Mouse (Mus musculus): ENCODE measurements around the gene Clec4a3. TPM values are rescaled to one million over a fixed set of nuclear protein-coding genes. Genes with fewer than 3 reads are reported as not detected.

The Clec4a3 gene
- polyA plus RNA-seq (2015; fragmentation: Nextera tagmentation; extraction: Ambion mirVana), result 8.2 and 9.3 TPM in 2 replicates

GRCm38 (mm10) chr6:122952401-122952800 is at the start of gene Clec4a3:
Gene Clec4a3, plus strand, starts transcription at chr6:122952515.
- ATAC-seq (peak; percentile 57), DNase-seq (peak; percentile 18)
- 53% methylated on average over 8 of the region's 8 CpGs for WGBS (ENCODE audit: insufficient replicate concordance)
- no peak within 1 kb of the TSS for H3K9ac ChIP-seq (replicated peaks)
- H3K27ac ChIP-seq (ENCODE audit: low read depth), result no peak within 1 kb of the TSS
- H3K9me3 ChIP-seq (ENCODE audit: low read length), result no peaks in the 10 kb centered on the region; the same call in 1 of the 2 replicates
- H3K36me3 ChIP-seq (replicated peaks; ENCODE audit: insufficient read depth, low read length), result no peaks in the 10 kb centered on the region
- no peaks in the 10 kb centered on the region for H3K27me3 ChIP-seq (ENCODE audit: insufficient read depth, low read length)
- no peaks in the 10 kb centered on the region for H3K4me1 ChIP-seq (ENCODE audit: insufficient read depth)
- H3K4me3 ChIP-seq (ENCODE audit: low read depth, low read length), result no peak within 1 kb of the TSS
- no peak within 1 kb of the TSS for H3K4me2 ChIP-seq (ENCODE audit: low read depth, low read length)
- TF ChIP-seq CTCF (IDR thresholded peaks at IDR 0.05; ENCODE audit: low read depth) (no peak), EP300 (IDR thresholded peaks at IDR 0.05; ENCODE audit: low read depth) (no peak)

- Histone ChIP-seq H3K27me3 (ENCODE audit: insufficient read depth, low read length) (no peaks in the 10 kb centered on the region), H3K9me3 (ENCODE audit: low read length) (no peaks in the 10 kb centered on the region), H3K4me1 (ENCODE audit: insufficient read depth) (no peaks in the 10 kb centered on the region), H3K4me3 (ENCODE audit: low read depth, low read length) (no peak overlapping the region), H3K4me2 (ENCODE audit: low read depth, low read length) (no peak overlapping the region), H3K9ac (replicated peaks) (no peak overlapping the region), H3K36me3 (replicated peaks; ENCODE audit: insufficient read depth, low read length) (no peaks in the 10 kb centered on the region), H3K27ac (ENCODE audit: low read depth) (no peak overlapping the region)
- no peak for TF ChIP-seq EP300 (IDR thresholded peaks at IDR 0.05; ENCODE audit: low read depth)
- TF ChIP-seq CTCF (IDR thresholded peaks at IDR 0.05; ENCODE audit: low read depth), result no peak
- ATAC-seq (no peak), DNase-seq (no peak)
- WGBS (ENCODE audit: insufficient replicate concordance), result 53% methylated on average over 4 of the region's 4 CpGs
Measured at GRCm38 (mm10) chr6:122919922-122920321, 32.4 kb upstream of the Clec4a3 start.

GRCm38 (mm10) chr6:122921451-122921850 is 30.9 kb upstream of the Clec4a3 start, which contains the start of gene Clec4a1:
Gene Clec4a1, plus strand, starts transcription at chr6:122921848.
- H3K9ac ChIP-seq (replicated peaks), result no peak within 1 kb of the TSS
- no peak within 1 kb of the TSS for H3K4me3 ChIP-seq (ENCODE audit: low read depth, low read length)
- peak; percentile 25 for DNase-seq
- WGBS (ENCODE audit: insufficient replicate concordance), result 27% methylated on average over 4 of the region's 4 CpGs
- peak within 1 kb of the TSS; percentile 55 for H3K27ac ChIP-seq (ENCODE audit: low read depth)
- no peak within 1 kb of the TSS for H3K4me2 ChIP-seq (ENCODE audit: low read depth, low read length)
- TF ChIP-seq EP300 (IDR thresholded peaks at IDR 0.05; ENCODE audit: low read depth) (no peak), CTCF (IDR thresholded peaks at IDR 0.05; ENCODE audit: low read depth) (no peak)
- no peaks in the 10 kb centered on the region for H3K36me3 ChIP-seq (replicated peaks; ENCODE audit: insufficient read depth, low read length)
- H3K27me3 ChIP-seq (ENCODE audit: insufficient read depth, low read length), result no peaks in the 10 kb centered on the region
- peak; percentile 57 for ATAC-seq
- no peaks in the 10 kb centered on the region for H3K9me3 ChIP-seq (ENCODE audit: low read length)
- no peaks in the 10 kb centered on the region for H3K4me1 ChIP-seq (ENCODE audit: insufficient read depth)

GRCm38 (mm10) chr6:122934845-122935244 is 17.5 kb upstream of the Clec4a3 start:
- Histone ChIP-seq H3K9me3 (ENCODE audit: low read length) (no peaks in the 10 kb centered on the region), H3K9ac (replicated peaks) (no peak overlapping the region), H3K4me3 (ENCODE audit: low read depth, low read length) (no peak overlapping the region), H3K36me3 (replicated peaks; ENCODE audit: insufficient read depth, low read length) (no peaks in the 10 kb centered on the region), H3K4me2 (ENCODE audit: low read depth, low read length) (no peak overlapping the region), H3K27ac (ENCODE audit: low read depth) (no peak overlapping the region), H3K4me1 (ENCODE audit: insufficient read depth) (no peaks in the 10 kb centered on the region), H3K27me3 (ENCODE audit: insufficient read depth, low read length) (no peaks in the 10 kb centered on the region)
- ATAC-seq (0 out of 2 replicates have a peak, but pooled peaks have one; percentile 19), DNase-seq (no peak)
- 71% methylated on average over 3 of the region's 3 CpGs for WGBS (ENCODE audit: insufficient replicate concordance)
- no peak for TF ChIP-seq EP300 (IDR thresholded peaks at IDR 0.05; ENCODE audit: low read depth)

GRCm38 (mm10) chr6:122939618-122940017 is 12.7 kb upstream of the Clec4a3 start:
- Histone ChIP-seq H3K4me1 (ENCODE audit: insufficient read depth) (no peaks in the 10 kb centered on the region), H3K27me3 (ENCODE audit: insufficient read depth, low read length) (no peaks in the 10 kb centered on the region), H3K27ac (ENCODE audit: low read depth) (no peak overlapping the region), H3K36me3 (replicated peaks; ENCODE audit: insufficient read depth, low read length) (no peaks in the 10 kb centered on the region), H3K9me3 (ENCODE audit: low read length) (no peaks in the 10 kb centered on the region), H3K4me3 (ENCODE audit: low read depth, low read length) (no peak overlapping the region), H3K9ac (replicated peaks) (no peak overlapping the region), H3K4me2 (ENCODE audit: low read depth, low read length) (no peak overlapping the region)
- TF ChIP-seq CTCF (IDR thresholded peaks at IDR 0.05; ENCODE audit: low read depth) (no peak), EP300 (IDR thresholded peaks at IDR 0.05; ENCODE audit: low read depth) (no peak)
- 68% methylated on average over 5 of the region's 5 CpGs for WGBS (ENCODE audit: insufficient replicate concordance)
- ATAC-seq (no peak), DNase-seq (no peak)

GRCm38 (mm10) chr6:122946760-122947159 is 5.6 kb upstream of the Clec4a3 start:
- no peak overlapping the region for H3K27ac ChIP-seq (ENCODE audit: low read depth)
- no peak overlapping the region for H3K4me2 ChIP-seq (ENCODE audit: low read depth, low read length)
- no peak for TF ChIP-seq EP300 (IDR thresholded peaks at IDR 0.05; ENCODE audit: low read depth)
- no peak for TF ChIP-seq CTCF (IDR thresholded peaks at IDR 0.05; ENCODE audit: low read depth)
- no peak for ATAC-seq
- no peak overlapping the region for H3K9ac ChIP-seq (replicated peaks)
- H3K27me3 ChIP-seq (ENCODE audit: insufficient read depth, low read length), result no peaks in the 10 kb centered on the region
- no peaks in the 10 kb centered on the region for H3K36me3 ChIP-seq (replicated peaks; ENCODE audit: insufficient read depth, low read length)
- WGBS (ENCODE audit: insufficient replicate concordance), result 56% methylated on average over 2 of the region's 2 CpGs
- H3K9me3 ChIP-seq (ENCODE audit: low read length), result no peaks in the 10 kb centered on the region; the same call in 1 of the 2 replicates
- no peaks in the 10 kb centered on the region for H3K4me1 ChIP-seq (ENCODE audit: insufficient read depth)
- no peak overlapping the region for H3K4me3 ChIP-seq (ENCODE audit: low read depth, low read length)
- DNase-seq, result no peak

GRCm38 (mm10) chr6:122964562-122964961 is 12.2 kb downstream of the Clec4a3 start:
- no peak overlapping the region for H3K9ac ChIP-seq (replicated peaks)
- no peaks in the 10 kb centered on the region for H3K36me3 ChIP-seq (replicated peaks; ENCODE audit: insufficient read depth, low read length)
- H3K27ac ChIP-seq (ENCODE audit: low read depth), result no peak overlapping the region
- no peaks in the 10 kb centered on the region for H3K9me3 ChIP-seq (ENCODE audit: low read length)
- TF ChIP-seq CTCF (IDR thresholded peaks at IDR 0.05; ENCODE audit: low read depth), result peak; percentile 34
- TF ChIP-seq EP300 (IDR thresholded peaks at IDR 0.05; ENCODE audit: low read depth), result no peak
- no peak for DNase-seq
- H3K4me3 ChIP-seq (ENCODE audit: low read depth, low read length), result no peak overlapping the region
- no peaks in the 10 kb centered on the region for H3K4me1 ChIP-seq (ENCODE audit: insufficient read depth)
- no peaks in the 10 kb centered on the region for H3K27me3 ChIP-seq (ENCODE audit: insufficient read depth, low read length)
- ATAC-seq, result no peak
- no peak overlapping the region for H3K4me2 ChIP-seq (ENCODE audit: low read depth, low read length)
- WGBS (ENCODE audit: insufficient replicate concordance), result 62% methylated on average over 2 of the region's 2 CpGs

Data from liver, postnatal 0 days (tissue).